Mouse (Mus musculus) myocyte (in vitro differentiated cells): ENCODE measurements around the gene Tmem236. TPM values are rescaled to one million over a fixed set of nuclear protein-coding genes. Genes with fewer than 3 reads are reported as not detected.

Experiments used
- polyA plus RNA-seq: library from polyadenylated mRNA; unstranded; fragments of >200 nt; fragmentation: generic; extraction: Trizol; gene quantifications from one replicate; pipeline ENCODE4 v1.2.1, GENCODE M21; 2012; ENCODE audit warnings: missing spikeins

The Tmem236 gene
- polyA plus RNA-seq, 1 experiment, result 0.08 TPM

Other genes starting within 250 kb of the Tmem236 start
- 254 TPM for gene Hacd1, start 118.4 kb upstream of the Tmem236 start, polyA plus RNA-seq
- 31.9 TPM for gene Stam, start 100.4 kb upstream of the Tmem236 start, polyA plus RNA-seq
- 0.04 TPM for gene Mrc1, start 54.9 kb downstream of the Tmem236 start, polyA plus RNA-seq
- 0.01 TPM for gene Slc39a12, start 213.8 kb downstream of the Tmem236 start, polyA plus RNA-seq